ENCODE assay signal across 22 mouse cellular contexts in the genomic region with DNA sequence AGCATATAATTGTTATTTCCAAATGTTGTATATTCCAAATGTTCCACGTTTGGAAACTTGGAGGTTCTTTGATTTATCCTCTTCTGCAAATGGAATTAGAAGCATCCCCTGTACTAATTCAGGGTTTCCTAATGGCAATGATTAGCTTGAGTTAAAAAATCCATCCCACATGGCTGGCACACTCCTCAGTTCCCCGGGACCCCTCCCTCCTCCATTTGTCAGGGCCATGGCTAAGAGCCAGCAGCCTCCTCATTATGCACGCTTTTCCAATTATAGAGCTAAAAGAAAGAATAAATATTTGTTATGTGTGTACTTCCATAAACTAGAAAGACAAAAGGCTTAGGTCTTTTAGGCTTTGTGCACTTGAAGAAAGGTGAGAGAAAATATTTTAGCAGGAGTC. TPM values are rescaled to one million over a fixed set of nuclear protein-coding genes. Genes with fewer than 3 reads are reported as not detected.
A peak's percentile ranks its signal among the peaks of the same experiment; 100 is the strongest.
DNase-seq lines count a peak whose midpoint lies in the region; ATAC-seq lines count a peak whose summit lies in the region.
"Had no signal": no experiment of that assay in that cellular context is flagged by ENCODE, and none has a peak within 500 bp of the region (broad histone marks: within the 10 kb centered on the region; RNA-seq: fewer than 3 reads in every experiment).

No protein-coding gene starts in this region.

- H3K4me1 ChIP-seq in hindbrain, embryonic 13.5 days (replicated peaks): no peaks in the 10 kb centered on the region
- no peaks in the 10 kb centered on the region for H3K4me1 ChIP-seq in hindbrain, embryonic 16.5 days (ENCODE audit: control insufficient read depth, insufficient read depth, low read depth, low read length)
- H3K4me1 ChIP-seq: heart, embryonic 15.5 days; kidney, embryonic 15.5 days; liver, embryonic 12.5 days had no signal

- H3K4me2 ChIP-seq in hindbrain, embryonic 13.5 days: no peak overlapping the region
- no peak overlapping the region for H3K4me2 ChIP-seq in hindbrain, embryonic 16.5 days (ENCODE audit: low read length)
- H3K4me2 ChIP-seq: embryonic facial prominence, embryonic 15.5 days; heart, embryonic 15.5 days; kidney, embryonic 15.5 days; liver, embryonic 12.5 days; lung, embryonic 15.5 days; midbrain, embryonic 15.5 days had no signal

- DNase-seq in adrenal gland, adult 2 months: peak; percentile 32
- DNase-seq in adrenal gland, postnatal 4 days (ENCODE audit: low spot score in 2 of 2): no peak
- peak; percentile 14 for DNase-seq in right cerebral cortex, postnatal 4 days
- no peak for DNase-seq in right cerebral cortex, postnatal 36 days (ENCODE audit: low spot score in 2 of 2)
- no peak for DNase-seq in spleen, postnatal 36 days (ENCODE audit: low spot score in 2 of 2)
- DNase-seq in cerebellum, adult 18-20 months: no peak
- DNase-seq: gastrocnemius, adult 2 months; right cerebral cortex, postnatal 14 days; thymus, postnatal 14 days had no signal

- H3K9me3 ChIP-seq in hindbrain, embryonic 13.5 days: no peaks in the 10 kb centered on the region
- H3K9me3 ChIP-seq in hindbrain, embryonic 16.5 days (ENCODE audit: control insufficient read depth, low read length): no peaks in the 10 kb centered on the region
- H3K9me3 ChIP-seq: embryonic facial prominence, embryonic 15.5 days; heart, embryonic 15.5 days; kidney, embryonic 15.5 days; liver, embryonic 12.5 days; lung, embryonic 15.5 days; midbrain, embryonic 15.5 days had no signal

- no peaks in the 10 kb centered on the region for H3K27me3 ChIP-seq in hindbrain, embryonic 13.5 days
- no peaks in the 10 kb centered on the region for H3K27me3 ChIP-seq in hindbrain, embryonic 16.5 days (replicated peaks; ENCODE audit: control insufficient read depth, insufficient read depth, low read length)
- H3K27me3 ChIP-seq: embryonic facial prominence, embryonic 15.5 days; heart, embryonic 15.5 days; kidney, embryonic 15.5 days; liver, embryonic 12.5 days; lung, embryonic 15.5 days; midbrain, embryonic 15.5 days had no signal

- WGBS in hindbrain, embryonic 13.5 days: 52% methylated on average over 3 of the region's 3 CpGs
- WGBS in hindbrain, embryonic 16.5 days: 39% methylated on average over 3 of the region's 3 CpGs

- H3K27ac ChIP-seq in hindbrain, embryonic 13.5 days: no peak overlapping the region
- no peak overlapping the region for H3K27ac ChIP-seq in hindbrain, embryonic 16.5 days (ENCODE audit: low read depth, low read length)
- H3K27ac ChIP-seq: embryonic facial prominence, embryonic 15.5 days; gastrocnemius, adult 2 months; heart, embryonic 15.5 days; kidney, embryonic 15.5 days; liver, embryonic 12.5 days; lung, embryonic 15.5 days; midbrain, embryonic 15.5 days had no signal

- H3K4me3 ChIP-seq in hindbrain, embryonic 13.5 days: no peak overlapping the region
- no peak overlapping the region for H3K4me3 ChIP-seq in hindbrain, embryonic 16.5 days (ENCODE audit: low read length)
- H3K4me3 ChIP-seq: embryonic facial prominence, embryonic 15.5 days; gastrocnemius, adult 2 months; heart, embryonic 15.5 days; kidney, embryonic 15.5 days; liver, embryonic 12.5 days; lung, embryonic 15.5 days; midbrain, embryonic 15.5 days had no signal

- ATAC-seq in hindbrain, embryonic 13.5 days (ENCODE audit: low FRiP score): 0 out of 2 replicates have a peak, but pooled peaks have one; percentile 52
- no peak for ATAC-seq in hindbrain, embryonic 16.5 days
- ATAC-seq: intestine, embryonic 16.5 days; liver, embryonic 12.5 days; midbrain, embryonic 15.5 days had no signal

- no peaks in the 10 kb centered on the region for H3K36me3 ChIP-seq in hindbrain, embryonic 13.5 days
- no peaks in the 10 kb centered on the region for H3K36me3 ChIP-seq in hindbrain, embryonic 16.5 days (ENCODE audit: control insufficient read depth, insufficient read depth, low read length)
- H3K36me3 ChIP-seq: embryonic facial prominence, embryonic 15.5 days; heart, embryonic 15.5 days; kidney, embryonic 15.5 days; liver, embryonic 12.5 days; lung, embryonic 15.5 days; midbrain, embryonic 15.5 days had no signal

- no peak overlapping the region for H3K9ac ChIP-seq in hindbrain, embryonic 13.5 days
- H3K9ac ChIP-seq in hindbrain, embryonic 16.5 days (ENCODE audit: low read depth, low read length): no peak overlapping the region
- H3K9ac ChIP-seq: embryonic facial prominence, embryonic 15.5 days; heart, embryonic 15.5 days; kidney, embryonic 15.5 days; liver, embryonic 12.5 days; lung, embryonic 15.5 days; midbrain, embryonic 15.5 days had no signal

RNA-seq across cellular contexts. Expression of gene Atp10b, which starts 53.9 kb away (rescaled TPM):
- under 1 TPM in 1 of 2 experiments, not detected in 1; 0.03 TPM for total RNA-seq in adrenal gland, adult 2 months (2021)
- not detected in 2 replicates for polyA plus RNA-seq in adrenal gland, adult 2 months (2012; rRNA removed)
- under 1 TPM; 0.62 TPM for total RNA-seq in adrenal gland, postnatal 4 days (2021)
- polyA plus RNA-seq in hindbrain, embryonic 13.5 days (2015; fragmentation: Nextera tagmentation; extraction: Ambion mirVana): 0.52 and 0.60 TPM in 2 replicates
- 0.27 and 0.31 TPM in 2 replicates for polyA plus RNA-seq in hindbrain, embryonic 16.5 days (2015; fragmentation: Nextera tagmentation; extraction: Ambion mirVana)
- total RNA-seq: common myeloid progenitor, adult 5-6 weeks; gastrocnemius, adult 2 months; granulocyte monocyte progenitor cell, adult 5-6 weeks; hematopoietic stem cell, adult 5-6 weeks; MEL had no signal
- polyA plus RNA-seq: heart, embryonic 15.5 days; liver, embryonic 12.5 days had no signal

Comparison
In these comparisons a context has a peak if more than half of its experiments do, and no peak if none do; other contexts are left out.
1. DNase-seq: peak in adrenal gland, adult 2 months (single experiment) and right cerebral cortex, postnatal 4 days (single experiment); none in adrenal gland, postnatal 4 days (0 of 2), right cerebral cortex, postnatal 36 days (0 of 2), spleen, postnatal 36 days (0 of 2) and cerebellum, adult 18-20 months (0 of 2).